9 mouse cellular contexts compared by ENCODE assay signal in genomic region chr12:73546086-73546711, GRCm38 (mm10). TPM values are rescaled to one million over a fixed set of nuclear protein-coding genes. Genes with fewer than 3 reads are reported as not detected.
DNase-seq lines count a peak whose midpoint lies in the region; ATAC-seq and TF ChIP-seq lines count a peak whose summit lies in the region.
"Had no signal": no experiment of that assay in that cellular context is flagged by ENCODE, and none has a peak within 500 bp of the region (broad histone marks: within the 10 kb centered on the region; RNA-seq: fewer than 3 reads in every experiment).

Gene Tmem30b (minus strand): TSS chr12:73546392.

- no peaks in the 10 kb centered on the region for H3K36me3 ChIP-seq in embryonic facial prominence, embryonic 13.5 days
- no peaks in the 10 kb centered on the region for H3K36me3 ChIP-seq in lung, embryonic 14.5 days (ENCODE audit: insufficient read depth)
- no peaks in the 10 kb centered on the region for H3K36me3 ChIP-seq in stomach, embryonic 14.5 days (ENCODE audit: control insufficient read depth, insufficient read depth, low read length)

- peak within 1 kb of the TSS; percentile 80 for H3K9ac ChIP-seq in embryonic facial prominence, embryonic 13.5 days
- H3K9ac ChIP-seq in lung, embryonic 14.5 days: peak within 1 kb of the TSS; percentile 38
- H3K9ac ChIP-seq in stomach, embryonic 14.5 days (replicated peaks; ENCODE audit: low read depth, low read length): peak within 1 kb of the TSS; percentile 30; the same call in 1 of the 2 replicates

- peak; percentile 71 for ATAC-seq in embryonic facial prominence, embryonic 13.5 days (ENCODE audit: insufficient number of reproducible peaks, insufficient read depth, low FRiP score, low TSS enrichment, low read depth)
- peak; percentile 78 for ATAC-seq in lung, embryonic 14.5 days (ENCODE audit: insufficient read depth)
- ATAC-seq in stomach, embryonic 14.5 days (ENCODE audit: insufficient number of reproducible peaks, insufficient read depth, low FRiP score, low read depth): peak; percentile 88
- ATAC-seq in erythroid progenitor cell, adult 5-6 weeks (replicated peaks; ENCODE audit: low FRiP score, poor library complexity, severe bottlenecking): no peak

- no peak for TF ChIP-seq CTCF in lung, embryonic 14.5 days (IDR thresholded peaks at IDR 0.05; ENCODE audit: low read depth)

- peak within 1 kb of the TSS; percentile 63 for H3K4me3 ChIP-seq in embryonic facial prominence, embryonic 13.5 days
- H3K4me3 ChIP-seq in lung, embryonic 14.5 days (ENCODE audit: low read depth, low read length): peak within 1 kb of the TSS; percentile 42
- peak within 1 kb of the TSS; percentile 44 for H3K4me3 ChIP-seq in stomach, embryonic 14.5 days (ENCODE audit: low read depth, low read length)

- WGBS in embryonic facial prominence, embryonic 13.5 days: 2% methylated on average over 52 of the region's 61 CpGs
- WGBS in lung, embryonic 14.5 days: 2% methylated on average over 41 of the region's 61 CpGs
- 2% methylated on average over 51 of the region's 61 CpGs for WGBS in stomach, embryonic 14.5 days

- no peaks in the 10 kb centered on the region for H3K9me3 ChIP-seq in embryonic facial prominence, embryonic 13.5 days
- H3K9me3 ChIP-seq in lung, embryonic 14.5 days (ENCODE audit: low read depth, low read length): no peaks in the 10 kb centered on the region
- H3K9me3 ChIP-seq in stomach, embryonic 14.5 days (ENCODE audit: control insufficient read depth, low read depth, low read length): no peaks in the 10 kb centered on the region

- peak; percentile 82 for DNase-seq in heart, adult 11 months
- no peak for DNase-seq in heart, postnatal 4 days
- peak; percentile 78 for DNase-seq in kidney, adult 11 months
- peak; percentile 40 for DNase-seq in lung, embryonic 14.5 days
- DNase-seq in cerebellum, adult 18-20 months: no peak

- H3K27ac ChIP-seq in embryonic facial prominence, embryonic 13.5 days: peak within 1 kb of the TSS; percentile 71
- H3K27ac ChIP-seq in lung, embryonic 14.5 days (ENCODE audit: low read depth): no peak within 1 kb of the TSS
- H3K27ac ChIP-seq in stomach, embryonic 14.5 days (ENCODE audit: low read length): peak within 1 kb of the TSS; percentile 39; the same call in 1 of the 2 replicates

- H3K4me1 ChIP-seq in embryonic facial prominence, embryonic 13.5 days: peaks cover 42% of the 10 kb centered on the region
- H3K4me1 ChIP-seq in lung, embryonic 14.5 days (ENCODE audit: insufficient read depth): no peaks in the 10 kb centered on the region
- H3K4me1 ChIP-seq in stomach, embryonic 14.5 days (ENCODE audit: control insufficient read depth, insufficient read depth, low read length): no peaks in the 10 kb centered on the region

- peak within 1 kb of the TSS; percentile 77 for H3K4me2 ChIP-seq in embryonic facial prominence, embryonic 13.5 days
- H3K4me2 ChIP-seq in lung, embryonic 14.5 days: peak within 1 kb of the TSS; percentile 69
- peak within 1 kb of the TSS; percentile 64 for H3K4me2 ChIP-seq in stomach, embryonic 14.5 days (replicated peaks; ENCODE audit: low read depth, low read length)

- peaks cover 58% of the 10 kb centered on the region for H3K27me3 ChIP-seq in embryonic facial prominence, embryonic 13.5 days
- H3K27me3 ChIP-seq in lung, embryonic 14.5 days (ENCODE audit: insufficient read depth, low read length): peaks cover 75% of the 10 kb centered on the region
- H3K27me3 ChIP-seq in stomach, embryonic 14.5 days (ENCODE audit: control insufficient read depth, insufficient read depth, low read length): peaks cover 42% of the 10 kb centered on the region
- H3K27me3 ChIP-seq: CH12.LX had no signal

RNA-seq across cellular contexts. Expression of gene Tmem30b, which starts in this region (rescaled TPM):
- under 1 TPM; 0.31 to 0.32 TPM for total RNA-seq in heart, postnatal 4 days (2021)
- polyA plus RNA-seq in embryonic facial prominence, embryonic 13.5 days (2015; fragmentation: Nextera tagmentation; extraction: Ambion mirVana): 13.6 and 16.1 TPM in 2 replicates
- polyA plus RNA-seq in lung, embryonic 14.5 days (2014; fragmentation: Nextera tagmentation; extraction: Ambion mirVana): 4.0 and 5.1 TPM in 2 replicates
- 14.5 and 16.8 TPM in 2 replicates for polyA plus RNA-seq in stomach, embryonic 14.5 days (2014; fragmentation: Nextera tagmentation; extraction: Ambion mirVana)
- not detected in 2 replicates for total RNA-seq in erythroid progenitor cell, adult 5-6 weeks (2015; ENCODE audit: low replicate concordance)
- 0.51 TPM in 1 of 2 replicates, not detected in the other for total RNA-seq in erythroid progenitor cell, adult 5-6 weeks (2017; ENCODE audit: low replicate concordance)
- total RNA-seq: CH12.LX had no signal

Comparison
In these comparisons a context has a peak if more than half of its experiments do, and no peak if none do; other contexts are left out.
1. DNase-seq: peak in heart, adult 11 months (single experiment), kidney, adult 11 months (single experiment) and lung, embryonic 14.5 days (single experiment); none in heart, postnatal 4 days (single experiment) and cerebellum, adult 18-20 months (0 of 2).
2. H3K9ac ChIP-seq: peak in every context shown above with its lines; median percentile 80 in embryonic facial prominence, embryonic 13.5 days; 38 in lung, embryonic 14.5 days; 30 in stomach, embryonic 14.5 days.
3. Peak in every context shown above with its lines, with median percentiles within 50 percentile points of each other: H3K4me2 ChIP-seq and H3K4me3 ChIP-seq.